Mouse (Mus musculus) neural tube, embryonic 15.5 days (tissue): ENCODE results near the gene Palld. TPM values are rescaled to one million over a fixed set of nuclear protein-coding genes. Genes with fewer than 3 reads are reported as not detected.

Source experiments
- ATAC-seq: fragments of 200-750 bp; cut with Nextera tagmentation; 2 replicates; pipeline ENCODE4 v1.8.0; 2017; ENCODE audit warnings: mild to moderate bottlenecking, moderate TSS enrichment, moderate library complexity; ENCODE audit not compliant: low FRiP score
- H3K27ac ChIP-seq: fragments of 300-500 bp; sonication (generic); replicated peaks from 2 replicates; pipeline ENCODE4 v1.5.1; 2015; ENCODE audit warnings: mild to moderate bottlenecking, inconsistent platforms
- H3K27me3 ChIP-seq: fragments of 300-500 bp; sonication (generic); replicated peaks from 2 replicates; pipeline ENCODE4 v1.6.1; 2015; ENCODE audit warnings: inconsistent platforms
- H3K36me3 ChIP-seq: fragments of 300-500 bp; sonication (generic); 2 replicates; pipeline ENCODE4 v1.6.1; 2015; ENCODE audit warnings: inconsistent platforms
- H3K4me1 ChIP-seq: fragments of 300-500 bp; sonication (generic); 2 replicates; pipeline ENCODE4 v1.6.1; 2015; ENCODE audit warnings: inconsistent platforms
- H3K4me2 ChIP-seq: fragments of 300-500 bp; sonication (generic); 2 replicates; pipeline ENCODE4 v1.6.1; 2015; ENCODE audit warnings: inconsistent platforms, mild to moderate bottlenecking, moderate library complexity
- H3K4me3 ChIP-seq: fragments of 300-500 bp; sonication (generic); replicated peaks from 2 replicates; pipeline ENCODE4 v1.5.1; 2015; ENCODE audit warnings: mild to moderate bottlenecking, inconsistent platforms
- H3K9ac ChIP-seq: fragments of 300-500 bp; sonication (generic); replicated peaks from 2 replicates; pipeline ENCODE4 v1.6.1; 2015; ENCODE audit warnings: mild to moderate bottlenecking, inconsistent platforms
- H3K9me3 ChIP-seq: fragments of 300-500 bp; sonication (generic); replicated peaks from 2 replicates; pipeline ENCODE4 v1.6.1; 2016; ENCODE audit warnings: inconsistent platforms
- WGBS: fragments of 180-500 bp; shearing (Covaris S2); methylation state at CpG from one replicate; pipeline ENCODE4 v1.1.7; 2015; ENCODE audit warnings: mixed read lengths; 5-methylcytosine and 5-hydroxymethylcytosine counted together
- polyA plus RNA-seq: library from polyadenylated mRNA; unstranded; fragments of >200 nt; fragmentation: Nextera tagmentation; extraction: Ambion mirVana; gene quantifications from 2 replicates; pipeline ENCODE4 v1.2.1, GENCODE M21; 2015

Gene Palld
- polyA plus RNA-seq, 1 experiment from 2014 or later, result 16.0 TPM

DNA sequence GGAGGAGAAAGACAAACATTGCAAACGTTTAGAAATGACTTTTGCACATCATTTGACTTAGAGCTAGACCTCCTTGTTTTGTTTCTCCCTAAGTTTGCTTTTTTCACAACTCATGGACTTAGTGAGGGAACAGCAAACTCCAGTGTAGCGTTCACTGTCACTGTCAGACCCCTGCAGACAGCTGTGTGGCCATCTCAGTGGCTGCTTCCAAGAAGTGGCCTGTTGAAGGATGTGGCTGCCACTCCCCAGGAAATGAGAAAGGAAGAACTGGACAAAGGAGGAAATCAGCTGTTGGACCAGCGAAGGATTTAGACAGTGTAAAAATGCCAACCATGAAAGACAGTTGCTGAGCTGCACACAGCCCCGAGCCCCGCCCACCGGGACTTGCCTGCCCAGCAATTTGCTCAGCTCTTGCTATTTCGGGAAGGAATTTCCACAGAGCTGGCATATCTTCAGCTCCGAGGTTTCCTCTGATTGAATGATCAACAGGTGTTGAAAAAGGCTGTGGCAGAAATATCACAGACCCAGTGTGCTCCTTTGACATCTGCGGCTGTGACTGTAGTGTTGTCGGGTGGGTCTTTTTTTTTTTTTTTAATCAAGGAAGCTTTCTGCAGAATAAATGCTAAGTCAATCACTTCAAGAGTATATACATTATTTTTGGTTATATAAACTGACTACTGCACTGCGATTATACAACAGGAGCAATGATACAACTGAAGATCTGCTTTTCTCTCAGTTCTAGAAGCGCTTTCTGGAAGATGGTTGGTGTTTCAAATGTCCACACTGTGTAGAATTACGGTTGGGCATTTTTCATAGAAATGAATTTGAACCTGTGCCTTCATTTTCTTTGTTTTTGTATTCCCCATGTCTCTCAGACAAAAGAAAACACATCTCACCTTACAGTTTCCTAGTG, 6.1 kb upstream of the Palld start:
- no peaks in the 10 kb centered on the region for H3K9me3 ChIP-seq
- no peaks in the 10 kb centered on the region for H3K4me1 ChIP-seq
- no peak overlapping the region for H3K27ac ChIP-seq
- no peak overlapping the region for H3K4me2 ChIP-seq
- no peak overlapping the region for H3K4me3 ChIP-seq
- WGBS, result 74% methylated on average over 13 of the region's 13 CpGs
- H3K9ac ChIP-seq, result no peak overlapping the region
- H3K27me3 ChIP-seq, result no peaks in the 10 kb centered on the region
- no peaks in the 10 kb centered on the region for H3K36me3 ChIP-seq
- ATAC-seq, result no peak

- H3K4me1 ChIP-seq, result no peaks in the 10 kb centered on the region
- H3K9me3 ChIP-seq, result no peaks in the 10 kb centered on the region
- no peak overlapping the region for H3K27ac ChIP-seq
- ATAC-seq, result no peak
- H3K36me3 ChIP-seq, result no peaks in the 10 kb centered on the region
- H3K9ac ChIP-seq, result no peak overlapping the region
- WGBS, result 22% methylated on average over 6 of the region's 6 CpGs
- no peak overlapping the region for H3K4me3 ChIP-seq
- no peaks in the 10 kb centered on the region for H3K27me3 ChIP-seq
- H3K4me2 ChIP-seq, result no peak overlapping the region
These were observed 1.3 kb downstream of the Palld start for GRCm38 (mm10) chr8:61901028-61901717.

DNA sequence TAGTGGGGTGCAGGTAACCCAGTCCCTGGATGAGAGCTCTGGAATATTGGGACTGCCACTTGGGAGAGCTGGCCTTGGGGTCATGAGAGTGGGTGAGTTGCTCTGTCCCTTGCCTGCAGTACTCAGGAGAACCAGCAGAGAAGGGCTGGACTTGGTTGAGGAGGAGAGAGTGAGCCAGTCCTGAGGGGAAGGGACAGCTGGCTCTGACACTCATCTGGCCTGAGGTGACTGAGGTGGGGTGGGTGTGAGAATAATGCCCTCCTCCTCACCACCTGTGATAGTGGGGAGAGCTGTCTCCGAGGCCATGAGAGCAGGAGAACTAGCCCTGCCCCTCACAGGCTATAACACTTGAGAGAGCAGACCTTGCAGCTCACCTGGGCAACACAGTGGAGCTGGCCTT, 5.1 kb downstream of the Palld start:
- ATAC-seq, result no peak
- 81% methylated on average over 1 of the region's 1 CpGs for WGBS
- no peak overlapping the region for H3K4me2 ChIP-seq
- no peaks in the 10 kb centered on the region for H3K27me3 ChIP-seq
- H3K4me3 ChIP-seq, result no peak overlapping the region
- no peak overlapping the region for H3K9ac ChIP-seq
- H3K36me3 ChIP-seq, result no peaks in the 10 kb centered on the region
- no peaks in the 10 kb centered on the region for H3K4me1 ChIP-seq
- no peak overlapping the region for H3K27ac ChIP-seq
- no peaks in the 10 kb centered on the region for H3K9me3 ChIP-seq

GRCm38 (mm10) chr8:61896742-61897141, 5.7 kb downstream of the Palld start:
- Histone ChIP-seq H3K4me2 (no peak overlapping the region), H3K9ac (no peak overlapping the region), H3K9me3 (no peaks in the 10 kb centered on the region), H3K27ac (no peak overlapping the region), H3K36me3 (no peaks in the 10 kb centered on the region), H3K27me3 (no peaks in the 10 kb centered on the region), H3K4me1 (no peaks in the 10 kb centered on the region), H3K4me3 (no peak overlapping the region)
- WGBS, result 83% methylated on average over 1 of the region's 1 CpGs
- no peak for ATAC-seq

GRCm38 (mm10) chr8:61894062-61894461, 8.4 kb downstream of the Palld start:
- Histone ChIP-seq H3K4me2 (no peak overlapping the region), H3K27ac (no peak overlapping the region), H3K36me3 (no peaks in the 10 kb centered on the region), H3K9ac (no peak overlapping the region), H3K9me3 (no peaks in the 10 kb centered on the region), H3K4me1 (no peaks in the 10 kb centered on the region), H3K4me3 (no peak overlapping the region), H3K27me3 (no peaks in the 10 kb centered on the region)
- ATAC-seq, result no peak
- WGBS, result 56% methylated on average over 2 of the region's 2 CpGs

GRCm38 (mm10) chr8:61877607-61878006, 24.9 kb downstream of the Palld start:
- ATAC-seq, result no peak
- Histone ChIP-seq H3K4me2 (no peak overlapping the region), H3K4me1 (no peaks in the 10 kb centered on the region), H3K27ac (no peak overlapping the region), H3K9ac (no peak overlapping the region), H3K36me3 (no peaks in the 10 kb centered on the region), H3K27me3 (no peaks in the 10 kb centered on the region), H3K9me3 (no peaks in the 10 kb centered on the region), H3K4me3 (no peak overlapping the region)
- WGBS, result 84% methylated on average over 7 of the region's 7 CpGs

DNA sequence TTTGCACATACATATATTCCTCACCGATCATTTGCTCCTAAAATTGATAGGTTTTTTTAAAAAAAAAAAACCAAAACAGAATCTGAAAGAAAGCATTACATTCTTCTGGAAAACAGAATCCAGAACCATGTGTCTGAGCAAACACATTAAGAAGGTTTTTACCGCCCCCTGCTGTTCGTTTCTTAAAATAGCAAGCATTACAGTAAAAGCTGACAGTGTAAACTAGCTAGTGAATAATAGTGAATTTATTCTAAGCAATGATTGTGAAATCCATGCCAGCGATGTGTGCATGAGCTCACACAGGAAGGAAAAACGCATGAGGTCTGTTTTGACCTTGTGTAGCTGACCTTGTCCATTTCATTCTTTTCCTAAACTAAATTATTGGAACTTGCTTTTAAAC, 27.2 kb downstream of the Palld start:
- H3K9ac ChIP-seq, result no peak overlapping the region
- ATAC-seq, result peak; percentile 45; the same call in 1 of the 2 replicates
- WGBS, result 7% methylated on average over 5 of the region's 5 CpGs

DNA sequence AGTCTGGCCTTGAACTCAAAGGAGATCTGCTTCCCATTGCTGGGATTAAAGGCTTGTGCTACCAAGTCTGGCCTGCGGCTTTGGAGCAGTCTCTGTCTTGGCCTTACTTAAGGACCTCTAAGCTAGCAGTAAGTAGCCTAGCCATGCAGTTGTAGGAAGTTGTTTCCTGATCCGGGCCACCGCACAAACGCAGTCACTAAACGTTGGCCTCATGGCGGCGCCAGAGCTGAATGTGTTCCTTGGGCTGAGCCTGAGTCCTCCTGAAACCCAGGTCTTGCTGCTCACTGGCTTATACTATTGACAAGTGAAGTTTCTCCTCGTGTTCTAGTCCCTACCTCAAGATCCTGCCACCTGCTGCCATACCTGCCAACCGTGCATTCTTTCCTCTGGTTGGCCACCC, 28.5 kb downstream of the Palld start:
- no peaks in the 10 kb centered on the region for H3K36me3 ChIP-seq
- H3K4me3 ChIP-seq, result no peak overlapping the region
- no peaks in the 10 kb centered on the region for H3K4me1 ChIP-seq
- H3K27me3 ChIP-seq, result no peaks in the 10 kb centered on the region
- ATAC-seq, result no peak
- no peak overlapping the region for H3K4me2 ChIP-seq
- H3K27ac ChIP-seq, result no peak overlapping the region
- WGBS, result 57% methylated on average over 9 of the region's 9 CpGs
- no peak overlapping the region for H3K9ac ChIP-seq
- no peaks in the 10 kb centered on the region for H3K9me3 ChIP-seq

More for the DNA sequence above, 27.2 kb downstream of the Palld start:
- Histone ChIP-seq H3K27me3 (no peaks in the 10 kb centered on the region), H3K27ac (no peak overlapping the region), H3K36me3 (no peaks in the 10 kb centered on the region), H3K4me2 (no peak overlapping the region), H3K4me1 (no peaks in the 10 kb centered on the region), H3K4me3 (no peak overlapping the region), H3K9me3 (no peaks in the 10 kb centered on the region)

GRCm38 (mm10) chr8:61868481-61868880, 34.0 kb downstream of the Palld start:
- 90% methylated on average over 3 of the region's 3 CpGs for WGBS
- no peak overlapping the region for H3K27ac ChIP-seq

GRCm38 (mm10) chr8:61866920-61867319, 35.6 kb downstream of the Palld start:
- no peaks in the 10 kb centered on the region for H3K4me1 ChIP-seq
- H3K9ac ChIP-seq, result no peak overlapping the region
- H3K9me3 ChIP-seq, result no peaks in the 10 kb centered on the region
- no peak overlapping the region for H3K4me3 ChIP-seq
- no peak overlapping the region for H3K27ac ChIP-seq
- H3K36me3 ChIP-seq, result no peaks in the 10 kb centered on the region
- WGBS, result 80% methylated on average over 1 of the region's 1 CpGs
- no peak overlapping the region for H3K4me2 ChIP-seq
- ATAC-seq, result no peak
- no peaks in the 10 kb centered on the region for H3K27me3 ChIP-seq

More at GRCm38 (mm10) chr8:61868481-61868880, 34.0 kb downstream of the Palld start:
- no peaks in the 10 kb centered on the region for H3K36me3 ChIP-seq
- no peak overlapping the region for H3K4me2 ChIP-seq
- H3K9ac ChIP-seq, result no peak overlapping the region
- no peak for ATAC-seq
- no peak overlapping the region for H3K4me3 ChIP-seq
- H3K9me3 ChIP-seq, result no peaks in the 10 kb centered on the region
- H3K4me1 ChIP-seq, result no peaks in the 10 kb centered on the region
- H3K27me3 ChIP-seq, result no peaks in the 10 kb centered on the region

GRCm38 (mm10) chr8:61865365-61865764, 37.1 kb downstream of the Palld start:
- Histone ChIP-seq H3K27ac (no peak overlapping the region), H3K9me3 (no peaks in the 10 kb centered on the region), H3K4me1 (no peaks in the 10 kb centered on the region), H3K4me2 (no peak overlapping the region), H3K36me3 (no peaks in the 10 kb centered on the region), H3K4me3 (no peak overlapping the region), H3K9ac (no peak overlapping the region), H3K27me3 (no peaks in the 10 kb centered on the region)
- ATAC-seq, result no peak
- 76% methylated on average over 7 of the region's 7 CpGs for WGBS

- no peaks in the 10 kb centered on the region for H3K36me3 ChIP-seq
- WGBS, result 81% methylated on average over 4 of the region's 4 CpGs
- H3K27me3 ChIP-seq, result no peaks in the 10 kb centered on the region
- H3K9ac ChIP-seq, result no peak overlapping the region
- no peak overlapping the region for H3K4me2 ChIP-seq
- H3K4me1 ChIP-seq, result no peaks in the 10 kb centered on the region
- ATAC-seq, result no peak
- H3K4me3 ChIP-seq, result no peak overlapping the region
- H3K27ac ChIP-seq, result no peak overlapping the region
- H3K9me3 ChIP-seq, result no peaks in the 10 kb centered on the region
These were observed 51.2 kb downstream of the Palld start for GRCm38 (mm10) chr8:61851270-61851669.
